Mouse (Mus musculus): ENCODE results near the gene Nudt9. TPM values are rescaled to one million over a fixed set of nuclear protein-coding genes. Genes with fewer than 3 reads are reported as not detected.

The Nudt9 gene
- total and polyA plus RNA-seq, 3 experiments = 58.5 to 83.8 (median 65.3) TPM

- dilution Hi-C loops (cut with MboI; ENCODE audit: extremely low pct_ligation_motif_present, extremely low pct_unique_long_range_greater_than_20kb, low sequenced_read_pairs) = no loop called here
- no peaks in the 10 kb centered on the region for H3K27me3 ChIP-seq (replicated peaks)
- no peak for TF ChIP-seq E2F4 (IDR thresholded peaks at IDR 0.05; ENCODE audit: insufficient replicate concordance, low read depth, low read length)
- TF ChIP-seq ELF1 (IDR thresholded peaks at IDR 0.05; ENCODE audit: low read depth, low read length) = no peak
- TF ChIP-seq ZC3H11A (IDR thresholded peaks at IDR 0.05; ENCODE audit: low read depth, low read length) = no peak
- TF ChIP-seq MXI1 (IDR thresholded peaks at IDR 0.05; ENCODE audit: low read depth, low read length) = no peak
- no peak for TF ChIP-seq SMC3 (IDR thresholded peaks at IDR 0.05; ENCODE audit: low read depth, low read length)
- TF ChIP-seq EP300 (IDR thresholded peaks at IDR 0.05; ENCODE audit: low read length) = no peak
- TF ChIP-seq MEF2A (IDR thresholded peaks at IDR 0.05; ENCODE audit: borderline replicate concordance, low read depth, low read length) = no peak
- no peak for TF ChIP-seq USF1 (IDR thresholded peaks at IDR 0.05; ENCODE audit: low read depth, low read length)
- no peak for TF ChIP-seq CHD1 (IDR thresholded peaks at IDR 0.05; ENCODE audit: low read depth, low read length)
- no peak for TF ChIP-seq USF2 (conservative IDR thresholded peaks at IDR 0.05; ENCODE audit: low read depth, low read length)
- no peak for TF ChIP-seq CHD2 (IDR thresholded peaks at IDR 0.05; ENCODE audit: low read length)
- no peak for TF ChIP-seq KAT2A (IDR thresholded peaks at IDR 0.05; ENCODE audit: insufficient replicate concordance, low read length)
- TF ChIP-seq BHLHE40 (IDR thresholded peaks at IDR 0.05; ENCODE audit: low read depth, low read length) = no peak
- no peak for TF ChIP-seq JUND (conservative IDR thresholded peaks at IDR 0.05; ENCODE audit: low read depth, low read length)
- no peak for TF ChIP-seq RAD21 (IDR thresholded peaks at IDR 0.05; ENCODE audit: low read depth, low read length)
- TF ChIP-seq ETS1 (conservative IDR thresholded peaks at IDR 0.05; ENCODE audit: low read depth, low read length) = no peak
- H3K4me1 ChIP-seq (ENCODE audit: control insufficient read depth in 1 of 2, insufficient read depth in 2 of 2) = no peaks in the 10 kb centered on the region
- no peaks in the 10 kb centered on the region for H3K79me2 ChIP-seq (replicated peaks; ENCODE audit: control insufficient read depth, extremely low read depth, insufficient read depth, poor library complexity, severe bottlenecking)
- peaks cover 4% of the 10 kb centered on the region for H3K9me3 ChIP-seq (replicated peaks; ENCODE audit: low read length)
- no peaks in the 10 kb centered on the region for H3K36me3 ChIP-seq (replicated peaks in 1 of 2; ENCODE audit: control insufficient read depth in 1 of 2, insufficient read depth in 1 of 2, low read length in 1 of 2)
- H3K27ac ChIP-seq (ENCODE audit: insufficient read depth, low read depth) = no peak overlapping the region
- H3K9ac ChIP-seq (ENCODE audit: insufficient read depth, low read depth) = no peak overlapping the region
- in situ Hi-C loops (cut with MboI; ENCODE audit: low pct_ligation_motif_present, low pct_unique_long_range_greater_than_20kb, low sequenced_read_pairs) = no loop called here
- no peak overlapping the region for H3K4me2 ChIP-seq (ENCODE audit: insufficient read depth, low read depth, poor library complexity, severe bottlenecking)
- no peak overlapping the region for H3K4me3 ChIP-seq (replicated peaks in 1 of 3; ENCODE audit: low read depth in 2 of 3, low read length in 2 of 3, poor library complexity in 1 of 3)
- DNase-seq (ENCODE audit: extremely low read depth) = no peak
Observed at GRCm38 (mm10) chr5:104089751-104090150, 43.6 kb downstream of the Nudt9 start.

- Histone ChIP-seq H3K36me3 (replicated peaks in 1 of 2; ENCODE audit: control insufficient read depth in 1 of 2, insufficient read depth in 1 of 2, low read length in 1 of 2) (no peaks in the 10 kb centered on the region), H3K27ac (ENCODE audit: insufficient read depth, low read depth) (no peak overlapping the region), H3K27me3 (replicated peaks) (no peaks in the 10 kb centered on the region), H3K9me3 (replicated peaks; ENCODE audit: low read length) (no peaks in the 10 kb centered on the region), H3K4me3 (replicated peaks in 1 of 3; ENCODE audit: low read depth in 2 of 3, low read length in 2 of 3, poor library complexity in 1 of 3) (no peak overlapping the region), H3K4me1 (ENCODE audit: control insufficient read depth in 1 of 2, insufficient read depth in 2 of 2) (peaks cover 0 to 8% of the 10 kb centered on the region in 2 experiments; a peak in 2 of 4 replicates), H3K79me2 (replicated peaks; ENCODE audit: control insufficient read depth, extremely low read depth, insufficient read depth, poor library complexity, severe bottlenecking) (no peaks in the 10 kb centered on the region), H3K4me2 (ENCODE audit: insufficient read depth, low read depth, poor library complexity, severe bottlenecking) (no peak overlapping the region), H3K9ac (ENCODE audit: insufficient read depth, low read depth) (no peak overlapping the region)
- in situ Hi-C loops (cut with MboI; ENCODE audit: low pct_ligation_motif_present, low pct_unique_long_range_greater_than_20kb, low sequenced_read_pairs) (no loop called here), dilution Hi-C loops (cut with MboI; ENCODE audit: extremely low pct_ligation_motif_present, extremely low pct_unique_long_range_greater_than_20kb, low sequenced_read_pairs) (no loop called here)
- no peak for DNase-seq (ENCODE audit: extremely low read depth)
- TF ChIP-seq JUN (IDR thresholded peaks at IDR 0.05; ENCODE audit: insufficient read depth, low read depth, low read length) (no peak), UBTF (IDR thresholded peaks at IDR 0.05; ENCODE audit: low read depth, low read length) (no peak)
Observed at GRCm38 (mm10) chr5:104095416-104096077, 49.4 kb downstream of the Nudt9 start.
